Mouse (Mus musculus) limb, embryonic 10.5 days (tissue): ENCODE results near the gene Adam33. TPM values are rescaled to one million over a fixed set of nuclear protein-coding genes. Genes with fewer than 3 reads are reported as not detected.
"Not testable (repeated sequence)": the region's sequence is repeated elsewhere in the genome, so short reads cannot be mapped to it uniquely, and the experiment has no call there.

Experiments used
- DNase-seq: peaks from one replicate; pipeline ENCODE4 v3.0.0-alpha.2; 2017; ENCODE audit warnings: low spot score
- H3K27ac ChIP-seq: fragments of 300-500 bp; sonication (generic); 2 replicates; pipeline ENCODE4 v1.5.1; 2016; ENCODE audit warnings: mild to moderate bottlenecking
- H3K27me3 ChIP-seq: fragments of 300-500 bp; sonication (generic); 2 replicates; pipeline ENCODE4 v1.6.1; 2016; ENCODE audit warnings: low read depth, mild to moderate bottlenecking; ENCODE audit not compliant: poor library complexity, severe bottlenecking
- H3K36me3 ChIP-seq: fragments of 300-500 bp; sonication (generic); 2 replicates; pipeline ENCODE4 v1.6.1; 2016; ENCODE audit warnings: mild to moderate bottlenecking, moderate library complexity
- H3K4me1 ChIP-seq: fragments of 300-500 bp; sonication (generic); 2 replicates; pipeline ENCODE4 v1.6.1; 2016
- H3K4me3 ChIP-seq: fragments of 300-500 bp; sonication (generic); 2 replicates; pipeline ENCODE4 v1.5.1; 2016; ENCODE audit warnings: mild to moderate bottlenecking, moderate library complexity
- H3K9me3 ChIP-seq: fragments of 300-500 bp; sonication (generic); replicated peaks from 2 replicates; pipeline ENCODE4 v1.6.1; 2016; ENCODE audit warnings: mild to moderate bottlenecking
- WGBS: fragments of 180-500 bp; shearing (Covaris S2); methylation state at CpG from one replicate; pipeline ENCODE4 v1.1.7; 2016; 5-methylcytosine and 5-hydroxymethylcytosine counted together
- polyA plus RNA-seq: library from polyadenylated mRNA; unstranded; fragments of >200 nt; fragmentation: Nextera tagmentation; extraction: Ambion mirVana; gene quantifications from 2 replicates; pipeline ENCODE4 v1.2.1, GENCODE M21; 2016

The Adam33 gene
- polyA plus RNA-seq = 0.38 and 0.48 TPM in 2 replicates

DNA sequence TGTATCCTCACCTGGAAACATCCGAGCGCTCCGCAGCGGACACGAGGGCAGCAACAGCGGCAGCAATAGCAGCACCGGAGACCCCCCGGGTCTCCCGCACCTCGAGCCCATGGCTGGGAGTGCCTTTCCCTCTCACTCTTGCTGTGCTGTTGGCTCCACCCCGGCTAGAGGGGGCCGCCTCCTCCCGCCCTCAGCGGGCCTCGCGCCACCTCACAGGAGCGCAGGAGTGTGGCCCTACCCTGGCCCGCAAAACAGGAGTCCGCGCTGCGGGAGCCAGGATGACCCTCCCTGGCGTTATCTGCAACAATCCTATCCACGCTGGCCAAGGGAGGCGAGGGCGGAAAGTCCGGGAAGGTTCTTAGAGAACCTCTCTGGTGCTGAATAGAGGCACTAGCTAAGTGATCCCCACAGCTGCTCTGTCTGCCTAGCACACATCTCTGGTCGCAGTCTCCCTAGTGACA, at the start of gene Adam33:
Gene Adam33, minus strand, starts transcription at position 411 of the 461 bp plus-strand sequence.
- H3K9me3 ChIP-seq = no peaks in the 10 kb centered on the region
- H3K4me3 ChIP-seq = peak within 1 kb of the TSS; percentile 46
- H3K36me3 ChIP-seq = no peaks in the 10 kb centered on the region
- H3K27ac ChIP-seq = peak within 1 kb of the TSS; percentile 46; the same call in 1 of the 2 replicates
- 3% methylated on average over 22 of the region's 27 CpGs for WGBS
- peaks cover 34% of the 10 kb centered on the region for H3K4me1 ChIP-seq
- DNase-seq = no peak
- H3K27me3 ChIP-seq = peaks cover 62% of the 10 kb centered on the region

DNA sequence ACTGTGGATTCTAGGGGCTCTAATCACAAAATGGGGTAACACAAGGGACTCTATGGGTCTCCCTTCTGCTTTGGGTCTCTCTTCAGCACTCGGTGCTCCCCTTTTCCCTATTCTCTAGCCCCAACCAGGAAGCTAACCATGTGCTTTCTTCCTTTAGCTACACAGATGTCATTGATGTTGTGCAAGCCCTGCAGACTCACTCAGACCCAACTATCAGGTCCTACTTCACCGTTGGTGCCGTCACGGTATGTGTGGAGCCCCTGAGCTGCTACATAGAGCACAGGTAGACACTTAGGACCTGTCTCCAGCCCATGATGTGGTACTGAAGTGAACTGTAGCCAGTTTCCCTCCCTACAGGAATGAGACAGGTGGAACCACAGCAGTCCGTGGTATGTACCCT, 42.4 kb upstream of the Adam33 start:
- Histone ChIP-seq H3K4me1 (no peaks in the 10 kb centered on the region), H3K27me3 (no peaks in the 10 kb centered on the region), H3K9me3 (no peaks in the 10 kb centered on the region), H3K27ac (no peak overlapping the region), H3K4me3 (no peak overlapping the region), H3K36me3 (no peaks in the 10 kb centered on the region)
- 89% methylated on average over 5 of the region's 5 CpGs for WGBS
- DNase-seq = no peak

DNA sequence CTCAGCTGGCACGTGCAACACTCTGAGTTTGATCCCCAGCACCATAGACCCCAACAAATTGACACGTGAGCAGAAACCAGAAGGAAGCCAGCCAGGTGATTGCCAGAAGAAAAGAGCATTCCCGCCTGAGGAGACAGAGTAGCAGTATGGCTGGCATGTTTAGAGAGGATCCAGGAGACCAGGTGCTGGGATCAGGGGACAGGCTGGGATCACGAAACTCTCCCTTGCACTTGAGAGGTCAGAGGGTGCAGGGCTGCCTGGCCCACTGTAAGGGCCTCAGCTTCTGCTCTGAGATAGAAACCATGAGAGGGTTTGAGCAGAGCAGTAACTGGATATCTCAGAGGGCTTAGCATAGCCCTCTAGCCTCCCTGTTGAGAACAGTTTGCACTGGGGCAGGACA, 41.4 kb upstream of the Adam33 start:
- H3K27me3 ChIP-seq, H3K9me3 ChIP-seq, DNase-seq, H3K36me3 ChIP-seq, H3K4me3 ChIP-seq, H3K4me1 ChIP-seq, H3K27ac ChIP-seq: not testable (repeated sequence)
- WGBS = 65% methylated on average over 4 of the region's 4 CpGs

DNA sequence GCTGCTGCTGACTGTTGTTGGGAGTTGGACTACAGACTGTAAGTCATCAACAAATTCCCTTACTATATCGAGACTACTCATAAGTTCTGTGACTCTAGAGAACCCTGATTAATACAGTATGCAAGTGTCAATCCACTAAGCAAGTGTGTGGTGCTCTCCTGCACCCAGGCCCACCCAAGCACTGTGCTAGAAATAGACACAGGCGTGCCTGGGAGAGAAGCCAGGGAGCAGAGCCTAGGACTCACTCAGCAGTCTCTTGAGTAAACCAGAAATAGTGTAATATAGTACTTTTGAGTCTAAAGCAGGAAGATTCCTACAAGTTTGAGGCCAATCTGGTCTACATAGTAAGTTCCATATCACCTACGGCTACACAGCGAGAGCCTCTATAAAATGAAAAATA, 40.4 kb upstream of the Adam33 start:
- DNase-seq = no peak
- no peak overlapping the region for H3K27ac ChIP-seq
- no peak overlapping the region for H3K4me3 ChIP-seq
- 91% methylated on average over 4 of the region's 4 CpGs for WGBS
- H3K27me3 ChIP-seq = no peaks in the 10 kb centered on the region
- H3K9me3 ChIP-seq = no peaks in the 10 kb centered on the region
- H3K4me1 ChIP-seq = no peaks in the 10 kb centered on the region
- H3K36me3 ChIP-seq = no peaks in the 10 kb centered on the region

DNA sequence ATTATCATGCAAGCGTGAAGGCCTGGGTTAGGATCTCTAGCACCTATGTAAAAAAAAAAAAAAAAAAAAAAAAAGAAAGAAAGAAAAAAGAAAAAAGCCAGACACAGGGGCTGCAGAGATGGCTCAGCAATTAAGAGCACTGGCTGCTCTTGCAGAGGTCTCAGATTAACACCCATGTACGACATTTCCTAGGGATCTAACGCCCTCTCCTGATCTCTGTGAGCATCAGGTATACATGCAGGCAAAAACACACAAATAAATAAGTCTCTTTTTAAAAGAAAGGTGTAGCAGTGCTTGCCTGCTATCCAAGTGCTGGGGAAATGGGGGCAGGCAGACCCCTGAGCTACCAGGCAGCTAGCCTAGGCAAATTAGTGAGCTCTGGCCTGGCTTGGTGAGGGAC, 37.9 kb upstream of the Adam33 start:
- H3K4me1 ChIP-seq = peaks cover 16% of the 10 kb centered on the region
- no peaks in the 10 kb centered on the region for H3K27me3 ChIP-seq
- no peak for DNase-seq
- 52% methylated on average over 3 of the region's 3 CpGs for WGBS
- no peak overlapping the region for H3K4me3 ChIP-seq
- no peaks in the 10 kb centered on the region for H3K36me3 ChIP-seq
- no peak overlapping the region for H3K27ac ChIP-seq
- H3K9me3 ChIP-seq = no peaks in the 10 kb centered on the region

DNA sequence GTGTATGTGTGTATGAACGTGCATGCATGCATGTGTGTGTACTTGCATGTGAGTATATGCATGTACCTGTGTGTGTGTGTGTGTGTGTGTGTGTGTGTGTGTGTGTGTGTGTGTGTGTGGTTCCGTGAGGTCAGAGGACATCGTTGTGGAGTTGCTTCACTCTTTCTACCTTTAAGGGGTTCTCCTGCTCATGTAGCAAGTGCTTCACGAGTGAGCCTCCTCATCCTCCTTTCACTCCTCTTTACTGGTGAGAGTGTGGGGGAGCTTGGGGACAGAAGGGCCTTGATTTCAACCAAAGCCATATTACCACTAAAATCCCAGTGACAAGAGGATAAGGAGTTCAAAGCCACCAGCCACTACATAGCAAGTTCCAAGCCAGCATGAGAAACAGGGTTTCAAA, 33.5 kb upstream of the Adam33 start:
- Histone ChIP-seq H3K27me3 (no peaks in the 10 kb centered on the region), H3K27ac (peak overlapping the region; percentile 86), H3K9me3 (no peaks in the 10 kb centered on the region), H3K4me1 (peaks cover 25% of the 10 kb centered on the region), H3K4me3 (no peak overlapping the region), H3K36me3 (no peaks in the 10 kb centered on the region)
- WGBS = 85% methylated on average over 4 of the region's 4 CpGs
- DNase-seq = no peak

DNA sequence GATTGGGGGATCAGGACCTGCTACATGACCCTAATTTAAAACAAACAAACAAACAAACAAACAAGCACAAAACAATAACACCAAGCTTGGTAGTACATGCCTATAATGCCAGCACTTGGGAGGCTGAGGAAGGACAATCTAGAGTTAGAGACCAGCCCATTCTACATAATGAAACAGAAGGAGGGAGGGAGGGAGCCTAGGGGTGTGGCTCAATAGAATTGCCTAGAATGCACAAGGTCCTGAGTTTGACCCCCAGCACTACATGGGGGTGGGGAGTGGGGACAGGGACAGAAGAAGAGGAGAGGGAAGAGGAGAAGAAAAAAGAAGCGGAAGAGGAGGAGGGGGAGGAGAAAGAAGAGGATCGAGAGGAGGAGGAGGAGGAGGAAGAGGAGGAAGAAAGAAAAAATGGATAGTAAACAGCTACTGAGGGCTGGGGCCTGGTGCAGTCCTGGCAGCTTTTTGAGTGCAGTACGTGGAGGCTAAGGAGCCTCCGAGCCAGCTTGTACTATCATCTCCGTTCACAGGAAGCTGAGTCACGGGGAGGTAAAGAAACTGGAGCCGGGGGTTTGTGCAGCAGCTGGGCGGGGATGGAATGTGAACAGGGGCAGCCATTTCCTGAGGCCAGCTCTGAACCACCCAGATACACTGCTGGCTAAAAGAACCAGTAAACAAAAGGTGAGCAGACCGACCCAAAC, 32.6 kb upstream of the Adam33 start:
- peak; percentile 72 for DNase-seq
- Histone ChIP-seq H3K36me3 (no peaks in the 10 kb centered on the region), H3K4me1 (peaks cover 25% of the 10 kb centered on the region), H3K27me3 (no peaks in the 10 kb centered on the region), H3K9me3 (no peaks in the 10 kb centered on the region), H3K4me3 (peak overlapping the region; percentile 34), H3K27ac (peak overlapping the region; percentile 86)
- 12% methylated on average over 9 of the region's 9 CpGs for WGBS

DNA sequence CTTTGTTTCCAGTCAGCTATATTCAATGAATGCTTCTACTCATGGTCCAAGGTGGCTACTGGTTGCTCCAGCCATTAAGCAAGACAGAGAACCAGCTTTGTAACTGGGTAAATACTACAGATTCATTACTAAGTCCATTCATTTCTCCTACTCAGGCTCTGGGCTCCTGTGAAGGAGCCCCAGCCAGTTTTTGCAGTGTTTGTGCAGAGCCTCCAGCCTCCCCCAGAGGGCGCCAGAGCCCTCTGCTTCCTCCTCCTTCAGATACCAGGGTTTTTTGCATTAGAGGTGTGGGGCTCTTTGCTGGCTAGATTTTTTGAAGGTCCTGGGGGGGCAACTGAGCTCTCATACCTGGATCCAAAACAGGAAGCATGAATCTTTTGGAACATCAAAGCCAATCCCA, 31.2 kb upstream of the Adam33 start:
- no peak overlapping the region for H3K4me3 ChIP-seq
- H3K9me3 ChIP-seq = no peaks in the 10 kb centered on the region
- H3K36me3 ChIP-seq = no peaks in the 10 kb centered on the region
- DNase-seq = peak; percentile 84
- H3K4me1 ChIP-seq = peaks cover 25% of the 10 kb centered on the region
- 0% methylated on average over 1 of the region's 1 CpGs for WGBS
- H3K27me3 ChIP-seq = no peaks in the 10 kb centered on the region
- no peak overlapping the region for H3K27ac ChIP-seq

DNA sequence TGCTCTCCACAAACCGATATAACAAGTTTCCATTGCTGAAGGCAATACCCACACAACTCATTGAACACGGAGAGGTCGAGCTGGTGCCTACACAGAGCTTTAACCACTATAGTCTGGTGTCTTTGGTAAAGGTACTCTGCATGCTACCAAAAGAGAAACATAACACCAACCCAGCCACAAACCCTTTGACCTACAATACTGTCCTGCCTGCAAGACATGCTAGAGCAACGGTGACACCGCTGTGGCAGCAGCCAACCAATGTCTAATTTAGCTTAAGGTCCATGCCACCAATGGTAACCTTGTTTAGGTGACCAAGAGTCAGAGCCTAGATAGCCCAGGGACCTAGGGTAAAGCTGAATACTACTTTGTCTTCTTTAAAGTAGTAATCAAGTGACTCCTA, 30.0 kb upstream of the Adam33 start:
- Histone ChIP-seq H3K9me3 (no peaks in the 10 kb centered on the region), H3K4me3 (no peak overlapping the region), H3K27me3 (no peaks in the 10 kb centered on the region), H3K4me1 (peaks cover 25% of the 10 kb centered on the region), H3K27ac (no peak overlapping the region), H3K36me3 (no peaks in the 10 kb centered on the region)
- no peak for DNase-seq
- 89% methylated on average over 5 of the region's 5 CpGs for WGBS

DNA sequence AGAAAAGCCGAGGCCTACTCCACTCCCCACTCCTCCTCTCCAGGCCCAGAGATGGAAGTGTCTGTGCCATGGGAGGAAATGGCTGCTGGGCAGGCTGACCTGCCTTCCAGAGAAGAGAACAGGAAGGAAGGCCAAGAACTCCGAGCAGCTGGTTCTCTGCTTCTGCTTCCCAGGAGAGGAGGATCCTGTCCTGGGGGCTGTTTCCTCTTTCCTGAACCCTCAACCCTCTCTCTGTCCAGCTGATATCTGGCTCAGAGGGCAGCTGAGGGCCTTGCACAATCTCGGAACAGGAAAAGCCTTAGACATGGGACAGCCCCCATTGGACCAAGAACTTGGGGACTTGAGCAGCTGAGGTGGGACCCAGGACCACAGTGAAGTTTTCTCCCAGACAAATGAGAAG, 27.2 kb upstream of the Adam33 start:
- Histone ChIP-seq H3K4me1 (peaks cover 5% of the 10 kb centered on the region; the same call in 1 of the 2 replicates), H3K27ac (no peak overlapping the region), H3K9me3 (no peaks in the 10 kb centered on the region), H3K36me3 (no peaks in the 10 kb centered on the region), H3K4me3 (no peak overlapping the region), H3K27me3 (no peaks in the 10 kb centered on the region)
- WGBS = 80% methylated on average over 3 of the region's 3 CpGs
- DNase-seq = no peak

DNA sequence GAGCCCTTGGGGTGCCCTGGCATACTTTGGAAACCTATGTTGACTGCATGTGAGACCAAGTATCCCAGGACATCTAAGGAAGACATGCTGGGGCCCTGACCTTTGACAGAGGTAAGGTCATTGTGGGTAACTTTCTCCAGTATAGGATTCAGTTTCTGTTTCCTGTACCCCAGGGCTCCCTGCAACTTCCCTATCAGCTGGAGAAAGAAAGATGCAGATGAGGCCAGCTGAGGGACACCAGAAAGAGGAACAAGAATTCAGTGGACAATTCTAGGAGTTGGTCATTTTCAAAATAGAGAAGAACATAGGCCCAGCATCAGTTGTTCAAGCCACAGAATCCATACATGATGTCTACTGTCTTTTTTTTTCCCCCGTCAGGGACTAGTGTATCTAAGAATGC, 26.0 kb upstream of the Adam33 start:
- Histone ChIP-seq H3K4me1 (0 out of 2 replicates have a peak, but pooled peaks cover 4% of the 10 kb centered on the region), H3K36me3 (no peaks in the 10 kb centered on the region), H3K27me3 (no peaks in the 10 kb centered on the region), H3K4me3 (no peak overlapping the region), H3K9me3 (no peaks in the 10 kb centered on the region), H3K27ac (no peak overlapping the region)
- DNase-seq = no peak
- WGBS = 79% methylated on average over 1 of the region's 1 CpGs

DNA sequence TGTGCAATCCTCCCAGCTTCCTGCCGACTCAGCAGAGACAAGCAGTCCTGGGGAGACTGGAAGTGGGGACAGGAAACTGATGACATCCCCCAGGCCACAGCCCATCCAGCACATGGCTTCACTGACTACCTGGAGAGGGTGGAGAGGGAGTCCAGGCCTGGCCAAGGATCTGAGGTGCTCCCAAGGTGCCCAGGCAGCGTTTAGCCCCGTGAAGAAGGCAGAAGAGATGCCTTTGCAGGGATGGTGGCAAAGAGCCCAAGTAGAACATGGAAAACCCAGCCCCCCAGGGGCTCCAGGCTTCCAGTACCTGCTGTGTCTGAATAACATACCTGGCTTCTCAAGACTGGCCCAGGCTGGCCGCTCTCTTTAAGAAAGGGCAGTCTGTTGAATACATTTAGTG, 25.0 kb upstream of the Adam33 start:
- Histone ChIP-seq H3K9me3 (no peaks in the 10 kb centered on the region), H3K27ac (no peak overlapping the region), H3K4me1 (0 out of 2 replicates have a peak, but pooled peaks cover 4% of the 10 kb centered on the region), H3K4me3 (no peak overlapping the region), H3K36me3 (no peaks in the 10 kb centered on the region), H3K27me3 (no peaks in the 10 kb centered on the region)
- DNase-seq = no peak
- WGBS = 78% methylated on average over 4 of the region's 4 CpGs

DNA sequence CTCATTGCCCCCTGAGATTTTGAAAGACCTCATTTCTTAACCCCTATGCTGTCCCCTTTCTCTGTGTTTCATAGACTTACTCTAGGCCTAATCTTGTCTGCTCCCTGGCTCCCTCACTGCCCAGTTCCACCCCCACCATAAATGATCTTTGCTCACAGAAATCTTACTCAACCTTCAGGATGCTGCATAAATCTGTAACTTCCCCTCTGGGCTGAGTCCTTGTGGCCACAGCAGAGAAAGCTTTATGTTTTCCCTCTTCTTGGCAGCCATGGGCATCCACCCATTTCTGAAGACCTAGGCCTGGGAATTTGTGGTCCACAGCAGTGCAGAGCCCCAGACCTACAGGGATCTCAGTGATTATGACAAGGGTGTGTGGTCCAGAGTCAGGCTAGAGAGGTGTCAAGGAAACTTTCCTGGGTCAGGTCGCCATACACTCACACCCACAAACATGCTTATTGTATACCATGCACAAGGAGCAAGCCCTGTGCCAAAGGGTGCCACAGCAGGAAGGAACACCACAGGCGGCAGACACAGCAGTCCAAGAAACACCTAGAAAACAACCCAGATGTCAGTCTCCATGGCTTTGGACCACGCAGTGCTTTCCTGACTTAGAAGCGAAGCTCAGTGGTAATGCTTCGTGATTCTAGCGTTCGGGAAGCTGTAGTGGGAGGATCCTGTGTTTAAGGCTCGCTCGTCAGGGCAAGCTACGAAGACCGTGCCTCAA, 23.2 kb upstream of the Adam33 start, which contains the start of gene Siglec1:
Gene Siglec1, minus strand, starts transcription at position 99 of the 724 bp plus-strand sequence.
- DNase-seq = no peak
- 0 out of 2 replicates have a peak, but pooled peaks cover 4% of the 10 kb centered on the region for H3K4me1 ChIP-seq
- no peaks in the 10 kb centered on the region for H3K36me3 ChIP-seq
- H3K9me3 ChIP-seq = no peaks in the 10 kb centered on the region
- H3K4me3 ChIP-seq = no peak within 1 kb of the TSS
- no peak within 1 kb of the TSS for H3K27ac ChIP-seq
- 90% methylated on average over 11 of the region's 11 CpGs for WGBS
- 0 out of 2 replicates have a peak, but pooled peaks cover 1% of the 10 kb centered on the region for H3K27me3 ChIP-seq
